Mouse (Mus musculus): ENCODE results near the gene Crip2.

GRCm38 (mm10) chr12:113135401-113135800 is 4.6 kb upstream of the Crip2 start:
- TF ChIP-seq CTCF (IDR thresholded peaks at IDR 0.05; ENCODE audit: low read depth), result no peak
- no peak for TF ChIP-seq EP300 (optimal IDR thresholded peaks at IDR 0.05)
